Mouse (Mus musculus) bone marrow macrophage, adult 2 months (primary cell): ENCODE data around the gene Ythdf1.

Experiments
- CTCF ChIP-seq: IDR thresholded peaks from 2 replicates; pipeline ENCODE4 v1.5.1; 2012; ENCODE audit warnings: low read depth, mild to moderate bottlenecking, low read length, moderate library complexity
- POLR2A ChIP-seq: IDR thresholded peaks from 2 replicates; pipeline ENCODE4 v1.6.1; 2012; ENCODE audit warnings: mild to moderate bottlenecking, low read depth, low read length, borderline replicate concordance

- TF ChIP-seq CTCF (peak; percentile 81), POLR2A (no peak)
Measured at GRCm38 (mm10) chr2:180963956-180964355, 43.2 kb upstream of the Ythdf1 start.
